Mouse (Mus musculus): ENCODE measurements around the gene Il6st.
A peak's percentile ranks its signal among the peaks of the same experiment; 100 is the strongest.

Il6st gene

DNA sequence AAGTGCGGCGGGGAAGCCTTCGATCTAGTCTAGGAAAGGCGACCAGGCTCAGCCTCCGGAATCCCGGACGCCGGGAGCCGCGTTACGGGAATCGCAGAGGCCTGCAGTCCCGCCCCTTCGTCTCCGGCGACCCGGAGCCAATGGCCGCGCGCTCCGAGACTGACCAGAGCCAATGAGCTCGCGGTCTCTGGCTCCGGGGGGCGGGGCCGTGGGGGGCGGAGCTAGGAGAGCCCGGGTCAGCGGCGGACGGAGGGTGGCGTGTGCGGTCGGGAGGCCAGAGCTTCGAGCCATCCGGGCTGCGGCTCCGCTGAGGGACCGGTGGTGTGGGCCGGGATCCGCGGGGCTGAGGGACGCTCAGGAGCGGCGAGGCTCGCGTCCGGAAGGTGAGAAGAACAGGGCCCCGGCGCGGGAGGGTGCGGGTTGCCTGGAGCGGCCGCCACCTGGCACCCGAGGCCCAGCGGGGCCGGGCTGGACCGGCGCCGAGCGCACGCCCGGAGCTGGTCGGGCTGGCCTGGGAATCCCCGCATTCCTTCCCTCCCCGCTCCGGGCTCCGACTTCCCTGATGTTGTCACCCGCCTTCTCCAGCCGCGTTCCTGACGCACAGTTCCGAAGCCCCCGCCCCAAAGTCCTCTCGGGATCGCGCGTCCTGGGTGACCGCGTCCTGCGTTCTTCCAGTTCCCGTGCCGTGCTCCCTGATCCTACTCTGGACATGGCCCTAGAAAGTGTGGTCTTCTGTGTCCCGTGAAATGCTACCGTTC, at the start of gene Il6st:
Gene Il6st (plus strand): TSS at position 203 of the 758 bp plus-strand sequence.
- TF ChIP-seq NANOG (IDR thresholded peaks at IDR 0.05; ENCODE audit: borderline replicate concordance, low read length) (no peak), CTCF (conservative IDR thresholded peaks at IDR 0.05; ENCODE audit: low read length) (no peak), POU5F1 (IDR thresholded peaks at IDR 0.05; ENCODE audit: borderline replicate concordance, low read length) (no peak)
- Histone ChIP-seq H3K4me3 (replicated peaks; ENCODE audit: low read length) (peak within 1 kb of the TSS; percentile 94), H3K36me3 (ENCODE audit: insufficient read depth, low read length) (peaks cover 23% of the 10 kb centered on the region), H3K9me3 (ENCODE audit: low read length) (no peaks in the 10 kb centered on the region), H3K27me3 (ENCODE audit: insufficient read depth, low read length) (no peaks in the 10 kb centered on the region), H3K4me1 (replicated peaks; ENCODE audit: low read depth, low read length) (peaks cover 72% of the 10 kb centered on the region)

DNA sequence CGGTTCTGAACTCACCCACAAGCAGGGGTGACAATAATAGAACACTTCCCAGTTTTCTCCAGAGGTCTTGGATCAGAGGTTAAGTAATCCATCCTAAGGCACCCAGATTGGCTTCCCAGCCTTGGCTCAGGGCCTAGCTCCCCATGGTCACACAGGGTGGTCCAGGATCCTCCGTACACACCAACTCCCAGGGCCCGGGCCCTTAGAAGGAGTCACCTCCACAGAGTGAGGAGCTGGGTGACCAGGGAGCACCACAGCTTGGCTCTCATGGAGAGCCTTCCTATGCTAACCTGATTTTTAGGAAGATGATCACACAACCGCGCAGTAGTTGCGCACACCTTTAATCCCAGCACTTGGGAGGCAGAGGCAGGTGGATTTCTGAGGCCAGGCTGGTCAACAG, 48.0 kb upstream of the Il6st start:
- no peak for TF ChIP-seq NANOG (IDR thresholded peaks at IDR 0.05; ENCODE audit: borderline replicate concordance, low read length)
- no peak for TF ChIP-seq CTCF (conservative IDR thresholded peaks at IDR 0.05; ENCODE audit: low read length)
- TF ChIP-seq POU5F1 (IDR thresholded peaks at IDR 0.05; ENCODE audit: borderline replicate concordance, low read length) = no peak
- H3K4me3 ChIP-seq (replicated peaks; ENCODE audit: low read length) = peak overlapping the region; percentile 64
- no peaks in the 10 kb centered on the region for H3K27me3 ChIP-seq (ENCODE audit: insufficient read depth, low read length)
- H3K4me1 ChIP-seq (replicated peaks; ENCODE audit: low read depth, low read length) = peaks cover 75% of the 10 kb centered on the region
- no peaks in the 10 kb centered on the region for H3K36me3 ChIP-seq (ENCODE audit: insufficient read depth, low read length)
- H3K9me3 ChIP-seq (ENCODE audit: low read length) = peaks cover 8% of the 10 kb centered on the region

DNA sequence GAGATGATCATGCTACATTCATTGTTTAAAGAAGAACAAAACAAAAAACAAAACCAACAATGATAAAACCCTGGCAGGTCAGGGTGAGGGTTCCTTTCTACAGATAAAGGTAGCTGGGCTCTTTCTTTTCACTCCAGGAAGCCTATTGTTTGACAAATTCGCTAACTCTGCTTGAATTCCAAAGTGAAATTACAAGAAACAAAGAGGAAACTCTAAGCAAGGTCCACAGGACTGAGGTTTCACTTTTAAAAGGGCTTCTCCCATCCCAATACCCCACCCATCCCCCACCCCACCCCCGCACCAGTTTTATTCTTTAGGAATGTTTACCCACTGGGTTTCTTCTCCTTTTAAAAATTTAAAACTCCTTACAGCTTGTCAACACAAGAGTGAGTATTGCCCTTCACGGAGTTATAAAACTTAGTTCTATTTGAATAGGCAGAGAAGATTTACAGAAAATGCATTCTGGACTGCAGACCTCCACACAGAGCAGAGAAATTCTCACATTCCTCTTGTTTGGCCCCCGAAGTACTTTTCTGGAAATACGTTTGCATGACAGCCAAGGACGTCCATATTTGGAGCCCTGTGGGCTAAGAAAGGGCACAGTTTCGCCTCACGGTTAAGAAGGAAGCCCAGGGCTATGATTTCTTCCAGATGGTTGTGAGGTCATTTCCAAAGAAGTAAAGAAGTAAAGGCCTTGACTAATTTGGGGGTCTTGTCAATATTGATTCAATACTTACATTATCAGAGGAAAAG, 47.3 kb upstream of the Il6st start:
- Histone ChIP-seq H3K4me1 (replicated peaks; ENCODE audit: low read depth, low read length) (peaks cover 69% of the 10 kb centered on the region), H3K4me3 (replicated peaks; ENCODE audit: low read length) (peak overlapping the region; percentile 64), H3K36me3 (ENCODE audit: insufficient read depth, low read length) (no peaks in the 10 kb centered on the region), H3K9me3 (ENCODE audit: low read length) (peaks cover 1% of the 10 kb centered on the region), H3K27me3 (ENCODE audit: insufficient read depth, low read length) (no peaks in the 10 kb centered on the region)
- TF ChIP-seq NANOG (IDR thresholded peaks at IDR 0.05; ENCODE audit: borderline replicate concordance, low read length) = peak; percentile 79
- no peak for TF ChIP-seq POU5F1 (IDR thresholded peaks at IDR 0.05; ENCODE audit: borderline replicate concordance, low read length)

DNA sequence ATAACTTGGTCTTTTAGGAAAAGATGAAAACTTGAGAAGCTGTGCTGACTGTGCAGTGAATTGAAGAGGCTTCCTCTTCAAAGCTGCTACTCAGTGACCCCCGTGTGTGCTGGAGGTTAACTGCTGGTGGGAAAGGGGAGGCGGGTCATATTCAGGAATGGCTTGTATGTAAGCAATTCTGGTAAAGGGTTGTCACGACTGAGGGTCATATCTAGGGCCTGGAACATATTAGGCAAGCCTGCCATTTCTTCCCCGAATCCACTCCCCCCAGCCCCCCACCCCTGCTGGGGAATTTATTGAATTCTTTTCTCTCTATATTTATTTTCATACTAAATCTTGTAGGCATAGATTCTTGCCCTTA, 46.7 kb upstream of the Il6st start:
- H3K4me1 ChIP-seq (replicated peaks; ENCODE audit: low read depth, low read length) = peaks cover 65% of the 10 kb centered on the region
- no peaks in the 10 kb centered on the region for H3K27me3 ChIP-seq (ENCODE audit: insufficient read depth, low read length)
- no peaks in the 10 kb centered on the region for H3K9me3 ChIP-seq (ENCODE audit: low read length)
- H3K4me3 ChIP-seq (replicated peaks; ENCODE audit: low read length) = peak overlapping the region; percentile 49; the same call in 1 of the 2 replicates
- TF ChIP-seq POU5F1 (IDR thresholded peaks at IDR 0.05; ENCODE audit: borderline replicate concordance, low read length) (no peak), CTCF (conservative IDR thresholded peaks at IDR 0.05; ENCODE audit: low read length) (no peak)
- H3K36me3 ChIP-seq (ENCODE audit: insufficient read depth, low read length) = no peaks in the 10 kb centered on the region

DNA sequence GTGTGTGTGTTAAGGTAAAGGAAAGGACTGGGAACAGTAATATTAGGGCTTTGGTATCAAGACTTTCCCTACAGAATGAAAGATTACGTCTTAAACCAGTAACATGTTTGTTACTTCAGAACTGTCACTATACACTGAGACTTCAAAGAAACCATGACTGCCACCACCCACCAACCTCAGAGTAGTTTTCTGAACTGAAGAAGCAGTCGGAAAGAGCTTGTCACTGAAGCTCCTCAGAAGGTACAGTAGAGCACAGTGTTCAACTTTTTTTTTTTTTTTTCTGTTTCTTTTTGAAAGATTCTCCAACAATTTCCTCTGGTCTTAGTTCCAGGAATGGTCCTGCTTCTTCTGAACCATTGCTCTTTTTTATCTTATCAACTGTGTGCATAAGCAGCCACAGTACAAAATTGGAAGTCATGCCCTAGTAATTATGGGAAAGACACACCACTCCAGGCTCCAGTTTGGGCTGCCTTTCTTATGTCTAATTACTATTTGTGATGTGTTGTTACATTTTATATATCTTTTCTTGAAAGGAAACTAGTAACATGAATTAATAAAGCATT, 45.9 kb upstream of the Il6st start:
- TF ChIP-seq CTCF (conservative IDR thresholded peaks at IDR 0.05; ENCODE audit: low read length) (no peak), POU5F1 (IDR thresholded peaks at IDR 0.05; ENCODE audit: borderline replicate concordance, low read length) (no peak), NANOG (IDR thresholded peaks at IDR 0.05; ENCODE audit: borderline replicate concordance, low read length) (no peak)
- peaks cover 61% of the 10 kb centered on the region for H3K4me1 ChIP-seq (replicated peaks; ENCODE audit: low read depth, low read length)
- no peaks in the 10 kb centered on the region for H3K27me3 ChIP-seq (ENCODE audit: insufficient read depth, low read length)
- H3K4me3 ChIP-seq (replicated peaks; ENCODE audit: low read length) = no peak overlapping the region
- no peaks in the 10 kb centered on the region for H3K36me3 ChIP-seq (ENCODE audit: insufficient read depth, low read length)
- H3K9me3 ChIP-seq (ENCODE audit: low read length) = no peaks in the 10 kb centered on the region

DNA sequence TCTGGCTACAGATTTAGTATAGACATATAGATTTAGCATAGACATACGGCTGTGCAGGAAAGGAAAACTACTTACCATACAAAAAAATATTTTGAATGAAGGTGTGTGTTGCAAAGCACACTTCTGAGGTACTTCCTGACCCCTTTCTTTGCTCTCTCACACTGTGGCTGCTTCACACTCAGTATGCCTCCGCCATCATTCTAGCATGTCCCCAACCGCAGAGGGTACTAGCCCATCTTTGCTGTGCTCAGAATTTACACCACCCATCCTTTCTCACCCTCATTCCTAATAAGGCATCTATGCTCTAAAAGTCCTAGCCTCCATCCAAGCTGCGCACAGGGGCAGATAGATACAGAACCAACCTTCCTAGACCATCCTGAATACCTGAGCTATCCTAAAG, 45.3 kb upstream of the Il6st start:
- TF ChIP-seq CTCF (conservative IDR thresholded peaks at IDR 0.05; ENCODE audit: low read length) = no peak
- TF ChIP-seq NANOG (IDR thresholded peaks at IDR 0.05; ENCODE audit: borderline replicate concordance, low read length) = no peak
- TF ChIP-seq POU5F1 (IDR thresholded peaks at IDR 0.05; ENCODE audit: borderline replicate concordance, low read length) = no peak
- no peaks in the 10 kb centered on the region for H3K36me3 ChIP-seq (ENCODE audit: insufficient read depth, low read length)
- no peaks in the 10 kb centered on the region for H3K9me3 ChIP-seq (ENCODE audit: low read length)
- H3K27me3 ChIP-seq (ENCODE audit: insufficient read depth, low read length) = no peaks in the 10 kb centered on the region
- H3K4me1 ChIP-seq (replicated peaks; ENCODE audit: low read depth, low read length) = peaks cover 54% of the 10 kb centered on the region
- no peak overlapping the region for H3K4me3 ChIP-seq (replicated peaks; ENCODE audit: low read length)

DNA sequence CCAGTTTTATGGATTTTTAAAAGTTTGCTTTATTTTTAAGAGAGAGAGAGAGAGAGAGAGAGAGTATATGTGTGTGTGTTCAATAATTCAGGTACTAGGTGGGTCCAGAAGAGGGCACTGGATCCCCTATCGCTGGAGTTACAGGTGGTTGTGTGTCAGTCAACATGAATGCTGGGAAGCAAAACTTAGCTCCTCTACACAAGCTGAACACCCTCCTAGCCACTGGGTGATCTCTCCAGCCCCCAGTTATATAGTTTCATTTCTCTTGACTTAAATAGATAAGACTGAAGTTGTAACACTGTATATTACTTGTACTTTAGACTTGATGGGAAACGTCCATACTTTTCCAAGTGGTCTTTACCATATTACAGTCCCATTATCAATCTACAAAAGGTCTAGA, 39.7 kb upstream of the Il6st start:
- TF ChIP-seq CTCF (conservative IDR thresholded peaks at IDR 0.05; ENCODE audit: low read length) (no peak), POU5F1 (IDR thresholded peaks at IDR 0.05; ENCODE audit: borderline replicate concordance, low read length) (no peak), NANOG (IDR thresholded peaks at IDR 0.05; ENCODE audit: borderline replicate concordance, low read length) (no peak)
- Histone ChIP-seq H3K36me3 (ENCODE audit: insufficient read depth, low read length) (no peaks in the 10 kb centered on the region), H3K9me3 (ENCODE audit: low read length) (no peaks in the 10 kb centered on the region), H3K27me3 (ENCODE audit: insufficient read depth, low read length) (no peaks in the 10 kb centered on the region), H3K4me3 (replicated peaks; ENCODE audit: low read length) (no peak overlapping the region), H3K4me1 (replicated peaks; ENCODE audit: low read depth, low read length) (peaks cover 35% of the 10 kb centered on the region)

DNA sequence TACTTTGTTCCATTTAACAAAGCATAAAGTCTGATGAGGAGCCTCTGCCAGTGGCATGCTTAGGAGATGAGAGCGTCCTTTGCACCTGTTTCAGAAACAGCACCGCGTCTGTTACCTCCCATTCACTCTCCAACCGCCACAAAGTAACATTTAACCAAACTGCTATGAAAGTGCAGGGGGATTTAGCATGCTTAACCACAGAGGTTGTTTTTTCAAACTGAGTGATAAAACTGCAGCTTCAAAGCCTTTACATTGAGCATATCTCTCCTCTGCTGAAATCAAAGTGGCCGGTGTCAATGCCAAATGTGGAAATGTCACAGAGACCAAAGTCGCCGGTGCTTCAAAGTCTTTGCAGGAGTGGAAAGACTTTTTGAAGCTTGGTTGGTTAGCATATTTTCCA, 39.2 kb upstream of the Il6st start:
- H3K36me3 ChIP-seq (ENCODE audit: insufficient read depth, low read length) = no peaks in the 10 kb centered on the region
- TF ChIP-seq CTCF (conservative IDR thresholded peaks at IDR 0.05; ENCODE audit: low read length) (no peak), NANOG (IDR thresholded peaks at IDR 0.05; ENCODE audit: borderline replicate concordance, low read length) (no peak), POU5F1 (IDR thresholded peaks at IDR 0.05; ENCODE audit: borderline replicate concordance, low read length) (no peak)
- no peaks in the 10 kb centered on the region for H3K9me3 ChIP-seq (ENCODE audit: low read length)

More for the DNA sequence above, 39.2 kb upstream of the Il6st start:
- no peaks in the 10 kb centered on the region for H3K27me3 ChIP-seq (ENCODE audit: insufficient read depth, low read length)
- peaks cover 39% of the 10 kb centered on the region for H3K4me1 ChIP-seq (replicated peaks; ENCODE audit: low read depth, low read length)
- H3K4me3 ChIP-seq (replicated peaks; ENCODE audit: low read length) = no peak overlapping the region
